Mouse (Mus musculus) heart, embryonic 16.5 days (tissue): ENCODE measurements around the gene Rem1. TPM values are rescaled to one million over a fixed set of nuclear protein-coding genes. Genes with fewer than 3 reads are reported as not detected.

ENCODE experiments used
- ATAC-seq: fragments of 200-750 bp; cut with Nextera tagmentation; replicated peaks from 2 replicates; pipeline ENCODE4 v1.8.0; 2017; ENCODE audit warnings: moderate number of reproducible peaks; ENCODE audit not compliant: insufficient read depth, low FRiP score; ENCODE audit errors: extremely low read depth
- H3K27ac ChIP-seq: fragments of 300-500 bp; sonication (generic); 2 replicates; pipeline ENCODE4 v1.5.1; 2014; ENCODE audit warnings: mild to moderate bottlenecking, low read length, control low read depth, moderate library complexity
- H3K27me3 ChIP-seq: fragments of 300-500 bp; sonication (generic); 2 replicates; pipeline ENCODE4 v1.6.1; 2014; ENCODE audit warnings: low read length, mixed read lengths; ENCODE audit not compliant: control insufficient read depth, insufficient read depth
- H3K36me3 ChIP-seq: fragments of 300-500 bp; sonication (generic); 2 replicates; pipeline ENCODE4 v1.6.1; 2014; ENCODE audit not compliant: control insufficient read depth, insufficient read depth
- H3K4me1 ChIP-seq: fragments of 300-500 bp; sonication (generic); 2 replicates; pipeline ENCODE4 v1.6.1; 2014; ENCODE audit warnings: low read length, mixed read lengths; ENCODE audit not compliant: control insufficient read depth, insufficient read depth
- H3K4me2 ChIP-seq: fragments of 300-500 bp; sonication (generic); 2 replicates; pipeline ENCODE4 v1.6.1; 2014; ENCODE audit warnings: low read depth, mild to moderate bottlenecking, control low read depth, low read length
- H3K4me3 ChIP-seq: fragments of 300-500 bp; sonication (generic); 2 replicates; pipeline ENCODE4 v1.5.1; 2014; ENCODE audit warnings: mild to moderate bottlenecking, control low read depth, low read length
- H3K9ac ChIP-seq: fragments of 300-500 bp; sonication (generic); 2 replicates; pipeline ENCODE4 v1.6.1; 2014; ENCODE audit warnings: low read length, control low read depth
- H3K9me3 ChIP-seq: fragments of 300-500 bp; sonication (generic); replicated peaks from 2 replicates; pipeline ENCODE4 v1.6.1; 2016; ENCODE audit warnings: low read length; ENCODE audit not compliant: control insufficient read depth
- WGBS: fragments of 180-500 bp; shearing (Covaris S2); extraction: QIAGEN DNeasy Blood & Tissue Kit; methylation state at CpG from one replicate; pipeline ENCODE4 v1.1.7; 2014; 5-methylcytosine and 5-hydroxymethylcytosine counted together
- polyA plus RNA-seq: library from polyadenylated mRNA; unstranded; fragments of >200 nt; fragmentation: Nextera tagmentation; extraction: Ambion mirVana; gene quantifications from 2 replicates; pipeline ENCODE4 v1.2.1, GENCODE M21; 2015

Gene Rem1
- polyA plus RNA-seq, 1 experiment from 2014 or later = 12.8 TPM

DNA sequence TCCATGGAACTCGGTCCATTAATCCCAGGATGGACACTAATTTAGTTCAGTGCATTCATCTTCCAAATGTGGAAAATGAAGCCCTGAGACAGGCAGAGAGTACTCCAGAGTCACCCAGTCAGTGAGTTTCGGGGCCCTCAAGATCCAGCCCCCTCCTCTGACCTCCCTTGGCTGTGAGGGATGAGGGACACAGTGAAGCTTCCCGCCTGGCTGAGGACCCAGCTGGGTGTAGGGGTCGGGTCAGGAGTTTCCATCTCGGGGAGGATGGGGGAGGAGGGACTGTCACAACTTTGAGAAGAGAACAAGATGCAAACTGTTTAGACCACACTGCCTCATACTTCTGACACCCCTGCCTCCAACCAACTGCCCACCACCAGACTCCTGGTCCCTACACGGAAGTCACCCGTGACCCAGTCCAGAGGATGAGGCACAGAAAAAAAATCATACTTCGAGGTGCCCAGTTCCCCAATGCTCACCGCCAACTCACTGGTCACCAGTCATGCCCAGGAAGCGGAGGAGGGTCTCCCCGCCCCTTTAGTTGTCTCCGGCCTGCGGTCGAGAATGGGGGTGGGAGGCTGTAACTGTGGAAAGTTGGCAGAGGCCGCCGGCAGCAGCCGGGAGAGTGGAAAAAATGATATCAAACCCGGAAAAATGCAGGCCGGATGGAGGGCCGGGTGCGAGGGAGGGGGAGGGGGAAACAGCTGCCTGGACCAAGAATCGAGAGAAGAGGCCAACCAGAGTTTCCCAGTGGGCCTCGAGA lies 9.7 kb downstream of the Rem1 start:
- 60% methylated on average over 23 of the region's 23 CpGs for WGBS
- Histone ChIP-seq H3K9me3 (no peaks in the 10 kb centered on the region), H3K4me2 (0 out of 2 replicates have a peak overlapping the region, but pooled peaks have one; percentile 23)

GRCm38 (mm10) chr2:152637006-152637322 lies 10.2 kb downstream of the Rem1 start:
- Histone ChIP-seq H3K27me3 (0 out of 2 replicates have a peak, but pooled peaks cover 2% of the 10 kb centered on the region), H3K36me3 (no peaks in the 10 kb centered on the region), H3K4me1 (peaks cover 18% of the 10 kb centered on the region), H3K4me3 (no peak overlapping the region), H3K9ac (no peak overlapping the region), H3K9me3 (no peaks in the 10 kb centered on the region), H3K27ac (peak overlapping the region; percentile 86), H3K4me2 (0 out of 2 replicates have a peak overlapping the region, but pooled peaks have one; percentile 23)
- WGBS = 71% methylated on average over 6 of the region's 6 CpGs
- ATAC-seq = no peak

More for the DNA sequence above, 9.7 kb downstream of the Rem1 start:
- H3K27ac ChIP-seq = peak overlapping the region; percentile 86
- H3K4me1 ChIP-seq = peaks cover 18% of the 10 kb centered on the region
- H3K4me3 ChIP-seq = no peak overlapping the region
- H3K36me3 ChIP-seq = no peaks in the 10 kb centered on the region
- 0 out of 2 replicates have a peak, but pooled peaks cover 2% of the 10 kb centered on the region for H3K27me3 ChIP-seq
- 0 out of 2 replicates have a peak overlapping the region, but pooled peaks have one; percentile 32 for H3K9ac ChIP-seq
- peak; percentile 73 for ATAC-seq

GRCm38 (mm10) chr2:152637381-152637780 lies 10.6 kb downstream of the Rem1 start:
- ATAC-seq = no peak
- no peaks in the 10 kb centered on the region for H3K36me3 ChIP-seq
- no peak overlapping the region for H3K9ac ChIP-seq
- no peaks in the 10 kb centered on the region for H3K9me3 ChIP-seq
- H3K4me1 ChIP-seq = peaks cover 18% of the 10 kb centered on the region
- H3K4me2 ChIP-seq = no peak overlapping the region
- H3K27me3 ChIP-seq = 0 out of 2 replicates have a peak, but pooled peaks cover 2% of the 10 kb centered on the region
- WGBS = 79% methylated on average over 4 of the region's 4 CpGs
- H3K4me3 ChIP-seq = no peak overlapping the region
- H3K27ac ChIP-seq = peak overlapping the region; percentile 86

DNA sequence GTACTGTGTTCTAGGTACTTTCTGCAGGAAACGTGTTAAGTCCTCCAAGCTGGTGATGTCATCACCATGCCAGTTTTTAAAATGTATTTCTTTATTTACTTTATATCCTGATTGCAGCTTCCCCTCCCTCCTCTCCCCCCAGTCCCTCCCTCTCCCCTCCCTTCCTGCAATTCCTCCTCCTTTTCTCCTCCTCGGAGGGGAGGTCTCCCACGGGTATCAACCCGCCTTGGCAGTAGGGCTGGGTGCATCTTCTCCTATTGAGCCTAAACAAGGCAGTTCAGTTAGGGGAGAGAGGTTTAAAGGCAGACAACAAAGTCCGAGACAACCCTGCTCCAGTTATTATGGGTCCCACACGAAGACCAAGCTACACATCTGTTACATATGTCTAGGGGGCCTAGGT lies 12.1 kb downstream of the Rem1 start:
- Histone ChIP-seq H3K4me1 (peaks cover 11% of the 10 kb centered on the region), H3K9me3 (no peaks in the 10 kb centered on the region), H3K4me2 (no peak overlapping the region), H3K27ac (peak overlapping the region; percentile 68), H3K27me3 (0 out of 2 replicates have a peak, but pooled peaks cover 2% of the 10 kb centered on the region), H3K4me3 (no peak overlapping the region), H3K9ac (no peak overlapping the region), H3K36me3 (no peaks in the 10 kb centered on the region)
- 57% methylated on average over 6 of the region's 6 CpGs for WGBS
- ATAC-seq = no peak

GRCm38 (mm10) chr2:152639406-152640113 lies 12.8 kb downstream of the Rem1 start:
- 22% methylated on average over 11 of the region's 11 CpGs for WGBS
- Histone ChIP-seq H3K27ac (peak overlapping the region; percentile 68), H3K27me3 (0 out of 2 replicates have a peak, but pooled peaks cover under 1% of the 10 kb centered on the region), H3K9ac (no peak overlapping the region), H3K4me3 (no peak overlapping the region), H3K4me2 (no peak overlapping the region), H3K4me1 (peaks cover 10% of the 10 kb centered on the region), H3K36me3 (no peaks in the 10 kb centered on the region), H3K9me3 (no peaks in the 10 kb centered on the region)
- ATAC-seq = peak; percentile 46

DNA sequence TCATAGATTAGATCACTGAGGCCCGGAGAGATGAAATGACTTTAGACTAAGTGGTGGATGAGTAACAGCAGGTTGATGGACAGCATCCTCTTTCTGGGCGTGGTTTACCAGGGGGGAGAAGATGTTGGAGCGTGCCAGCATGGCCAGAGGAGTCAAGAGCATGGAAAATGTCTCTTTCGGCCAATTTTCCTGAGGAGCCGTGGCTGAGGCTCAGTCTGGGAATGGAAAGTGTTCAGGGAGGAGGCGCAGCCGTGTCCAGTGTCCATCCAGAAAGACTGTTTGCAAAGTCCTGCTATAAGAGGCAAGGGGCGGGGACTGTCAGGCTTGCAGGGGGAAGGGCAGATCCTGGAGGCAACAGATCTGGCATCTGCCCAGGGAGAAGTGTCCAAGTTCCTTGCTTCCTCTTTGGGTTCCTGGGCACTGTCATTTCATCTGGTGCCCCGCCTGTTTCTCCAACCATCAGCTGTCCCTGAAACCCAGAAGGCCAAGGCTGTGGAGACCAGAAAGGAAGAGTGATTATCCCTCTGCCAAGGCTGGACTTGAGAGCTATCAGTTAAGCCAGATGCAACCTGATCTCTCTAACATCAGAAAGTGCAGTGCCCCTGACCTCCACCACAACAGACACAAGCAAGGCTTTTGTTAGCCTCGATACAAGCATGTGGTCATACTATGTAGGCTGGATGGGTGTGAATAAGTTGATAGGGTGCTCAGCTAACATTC lies 26.3 kb downstream of the Rem1 start:
- Histone ChIP-seq H3K27ac (peak overlapping the region; percentile 49), H3K4me1 (no peaks in the 10 kb centered on the region)
- ATAC-seq = peak; percentile 69

DNA sequence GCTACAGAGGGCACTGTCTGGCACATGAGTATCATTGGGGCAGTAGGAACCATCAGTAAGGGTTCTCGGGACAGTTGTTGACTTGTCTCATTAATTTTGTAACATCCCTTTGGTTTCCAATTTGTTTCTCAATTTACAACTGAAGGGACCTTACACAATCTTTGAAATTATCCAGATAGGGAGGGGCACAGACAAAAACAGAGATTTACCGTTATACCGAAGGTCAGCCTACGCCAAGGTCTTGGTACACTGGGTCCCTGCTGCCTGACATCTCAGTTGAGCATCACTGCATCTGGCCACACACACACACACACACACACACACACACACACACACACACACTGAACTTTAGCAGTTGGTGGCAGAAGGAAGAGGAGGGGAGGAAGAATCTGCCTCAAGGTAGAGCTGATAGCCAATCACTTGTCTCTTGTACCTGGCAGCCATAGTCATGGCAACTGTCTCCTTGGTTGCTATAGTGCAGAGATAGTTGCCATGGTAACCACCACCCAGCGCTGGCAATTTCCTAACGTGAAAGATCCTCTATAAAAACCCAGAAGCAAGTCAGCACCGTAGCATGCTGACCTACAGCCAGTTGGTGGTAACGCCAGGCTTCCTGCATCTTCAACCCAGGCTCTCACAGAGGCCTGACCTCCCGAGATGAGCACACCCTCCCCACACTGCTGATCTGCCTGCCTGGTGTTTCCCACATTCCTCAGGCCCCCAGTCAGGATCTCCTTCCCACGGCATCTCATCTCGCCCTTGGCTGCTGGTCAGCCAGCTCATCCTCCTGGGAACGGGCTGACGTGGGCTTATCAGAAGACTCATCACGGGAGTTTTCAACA lies 27.3 kb downstream of the Rem1 start:
- ATAC-seq = no peak; the same call in 1 of the 2 replicates
- Histone ChIP-seq H3K4me3 (no peak overlapping the region), H3K27me3 (no peaks in the 10 kb centered on the region), H3K27ac (no peak overlapping the region), H3K4me2 (no peak overlapping the region), H3K9me3 (no peaks in the 10 kb centered on the region), H3K9ac (no peak overlapping the region), H3K4me1 (no peaks in the 10 kb centered on the region), H3K36me3 (no peaks in the 10 kb centered on the region)
- 30% methylated on average over 14 of the region's 14 CpGs for WGBS

More for the DNA sequence above, 26.3 kb downstream of the Rem1 start:
- Histone ChIP-seq H3K4me3 (no peak overlapping the region), H3K9me3 (no peaks in the 10 kb centered on the region), H3K4me2 (no peak overlapping the region), H3K36me3 (no peaks in the 10 kb centered on the region), H3K27me3 (no peaks in the 10 kb centered on the region), H3K9ac (no peak overlapping the region)
- WGBS = 43% methylated on average over 10 of the region's 10 CpGs

DNA sequence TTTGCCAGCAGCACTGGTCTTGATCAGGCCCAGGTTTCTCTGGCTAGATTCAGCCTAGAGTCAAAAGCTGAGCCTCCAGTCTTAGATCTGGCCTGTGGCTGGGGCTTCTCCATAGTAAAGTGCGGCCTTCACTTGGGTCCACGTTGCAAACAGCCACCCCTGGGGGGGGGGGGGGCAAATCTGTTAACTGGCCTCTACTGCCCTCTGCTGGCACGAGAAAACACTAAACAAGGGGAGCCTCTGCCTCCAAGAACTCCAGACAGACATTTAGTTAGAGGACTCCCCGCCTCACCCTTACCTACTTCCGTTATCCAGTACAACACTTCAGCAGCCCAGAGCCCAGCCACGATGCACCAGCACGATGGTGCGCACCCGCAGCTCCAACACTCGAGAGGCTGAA lies 30.6 kb downstream of the Rem1 start:
- no peaks in the 10 kb centered on the region for H3K27me3 ChIP-seq
- no peak for ATAC-seq
- no peak overlapping the region for H3K4me3 ChIP-seq
- H3K27ac ChIP-seq = no peak overlapping the region
- no peaks in the 10 kb centered on the region for H3K4me1 ChIP-seq
- H3K9me3 ChIP-seq = no peaks in the 10 kb centered on the region; the same call in 1 of the 2 replicates
- no peak overlapping the region for H3K9ac ChIP-seq
- WGBS = 59% methylated on average over 10 of the region's 10 CpGs
- no peak overlapping the region for H3K4me2 ChIP-seq
- H3K36me3 ChIP-seq = no peaks in the 10 kb centered on the region
